Comparison of ENCODE assay signal across 24 mouse cellular contexts in genomic region chr10:12962238-12962637, GRCm38 (mm10). TPM values are rescaled to one million over a fixed set of nuclear protein-coding genes. Genes with fewer than 3 reads are reported as not detected.
DNase-seq lines count a peak whose midpoint lies in the region; ATAC-seq and TF ChIP-seq lines count a peak whose summit lies in the region.
"Had no signal": no experiment of that assay in that cellular context is flagged by ENCODE, and none has a peak within 500 bp of the region (broad histone marks: within the 10 kb centered on the region; RNA-seq: fewer than 3 reads in every experiment).

No protein-coding gene starts in this region.

- no peaks in the 10 kb centered on the region for H3K27me3 ChIP-seq in liver, embryonic 16.5 days (ENCODE audit: control insufficient read depth, insufficient read depth, low read depth, low read length)
- H3K27me3 ChIP-seq: Patski had no signal

- peak overlapping the region; percentile 59 for H3K4me3 ChIP-seq in bone marrow, adult 2 months (replicated peaks; ENCODE audit: control insufficient read depth, low read depth, low read length)
- peak overlapping the region; percentile 44 for H3K4me3 ChIP-seq in liver, embryonic 16.5 days (ENCODE audit: low read depth, low read length)
- H3K4me3 ChIP-seq: embryonic facial prominence, embryonic 13.5 days; gastrocnemius, adult 2 months; kidney, embryonic 15.5 days; neural tube, embryonic 15.5 days had no signal

- peak; percentile 29 for DNase-seq in A20 (ENCODE audit: low read depth, low spot score)
- DNase-seq in induced T-regulatory cell, adult 2 months (ENCODE audit: low read depth): peak; percentile 43
- no peak for DNase-seq in cerebellum, adult 18-20 months
- DNase-seq in layer of hippocampus, postnatal 36 days: no peak
- no peak for DNase-seq in gastrocnemius, postnatal 4 days (ENCODE audit: low spot score in 2 of 2)
- DNase-seq in right cerebral cortex, postnatal 10 days (ENCODE audit: low spot score in 2 of 2): no peak
- DNase-seq: adrenal gland, postnatal 10 days; cerebellum, adult 9-11 months; gastrocnemius, adult 2 months; heart, adult 11 months; heart, postnatal 4 days; kidney, postnatal 4 days; layer of hippocampus, adult 9-11 months; midbrain, embryonic 14.5 days; right cerebral cortex, postnatal 14 days had no signal

- H3K4me2 ChIP-seq in liver, embryonic 16.5 days (ENCODE audit: low read depth, low read length): peak overlapping the region; percentile 95
- H3K4me2 ChIP-seq: embryonic facial prominence, embryonic 13.5 days; kidney, embryonic 15.5 days; neural tube, embryonic 15.5 days had no signal

- no peak overlapping the region for H3K27ac ChIP-seq in bone marrow, adult 2 months (ENCODE audit: control insufficient read depth, insufficient read depth, low read depth, low read length, poor library complexity)
- H3K27ac ChIP-seq in liver, embryonic 16.5 days (ENCODE audit: low read length): peak overlapping the region; percentile 72
- H3K27ac ChIP-seq: embryonic facial prominence, embryonic 13.5 days; gastrocnemius, adult 2 months; kidney, embryonic 15.5 days; macrophage; neural tube, embryonic 15.5 days had no signal

- TF ChIP-seq CTCF in bone marrow, adult 2 months (IDR thresholded peaks at IDR 0.05; ENCODE audit: control insufficient read depth, insufficient read depth, low read length): no peak

- TF ChIP-seq POLR2A in bone marrow, adult 2 months (IDR thresholded peaks at IDR 0.05; ENCODE audit: borderline replicate concordance, control insufficient read depth, low read depth, low read length): no peak

- H3K9me3 ChIP-seq in liver, embryonic 16.5 days (replicated peaks; ENCODE audit: control insufficient read depth, low read length): no peaks in the 10 kb centered on the region
- H3K9me3 ChIP-seq: embryonic facial prominence, embryonic 13.5 days; kidney, embryonic 15.5 days; neural tube, embryonic 15.5 days had no signal

- H3K4me1 ChIP-seq in bone marrow, adult 2 months (ENCODE audit: control insufficient read depth, insufficient read depth, low read length): no peaks in the 10 kb centered on the region; the same call in 1 of the 2 replicates
- peaks cover 23% of the 10 kb centered on the region for H3K4me1 ChIP-seq in liver, embryonic 16.5 days (ENCODE audit: control insufficient read depth, low read depth, low read length)

- H3K36me3 ChIP-seq in liver, embryonic 16.5 days (ENCODE audit: control insufficient read depth, insufficient read depth): no peaks in the 10 kb centered on the region
- H3K36me3 ChIP-seq: embryonic facial prominence, embryonic 13.5 days; kidney, embryonic 15.5 days; neural tube, embryonic 15.5 days had no signal

- ATAC-seq in liver, embryonic 16.5 days (ENCODE audit: low read depth): peak; percentile 68
- ATAC-seq: hindbrain, embryonic 16.5 days; intestine, postnatal 0 days; Patski had no signal

- peak overlapping the region; percentile 41; the same call in 1 of the 2 replicates for H3K9ac ChIP-seq in liver, embryonic 16.5 days (ENCODE audit: low read depth, low read length)
- H3K9ac ChIP-seq: embryonic facial prominence, embryonic 13.5 days; kidney, embryonic 15.5 days; neural tube, embryonic 15.5 days had no signal

RNA-seq across cellular contexts. Expression of gene Stx11, which starts 1.9 kb away (rescaled TPM):
- polyA plus RNA-seq in bone marrow, adult 2 months (2011; ENCODE audit: insufficient read depth, insufficient read length, low replicate concordance, missing spikeins): 13.2 and 28.8 TPM in 2 replicates
- 9.3 and 10.8 TPM in 2 replicates for polyA plus RNA-seq in liver, embryonic 16.5 days (2015; fragmentation: Nextera tagmentation; extraction: Ambion mirVana)
- under 1 TPM; 0.15 to 0.23 TPM for total RNA-seq in layer of hippocampus, postnatal 36 days (2021)
- 1 to 10 TPM; 1.7 to 3.8 TPM for total RNA-seq in gastrocnemius, postnatal 4 days (2021)

RNA-seq across cellular contexts. Expression of gene Sf3b5, which starts 42.9 kb away (rescaled TPM):
- 10.7 and 15.7 TPM in 2 replicates for polyA plus RNA-seq in bone marrow, adult 2 months (2011; ENCODE audit: insufficient read depth, insufficient read length, low replicate concordance, missing spikeins)
- 14.5 and 15.7 TPM in 2 replicates for polyA plus RNA-seq in liver, embryonic 16.5 days (2015; fragmentation: Nextera tagmentation; extraction: Ambion mirVana)
- total RNA-seq in layer of hippocampus, postnatal 36 days (2021): 1 to 10 TPM; 7.3 to 10.0 TPM
- total RNA-seq in gastrocnemius, postnatal 4 days (2021): 1 to 10 TPM; 7.1 to 7.9 TPM

Comparison
In these comparisons a context has a peak if more than half of its experiments do, and no peak if none do; other contexts are left out.
1. DNase-seq: peak in A20 (single experiment) and induced T-regulatory cell, adult 2 months (single experiment); none in cerebellum, adult 18-20 months (0 of 2), layer of hippocampus, postnatal 36 days (0 of 2), gastrocnemius, postnatal 4 days (0 of 2) and right cerebral cortex, postnatal 10 days (0 of 2).